Mouse (Mus musculus) liver, embryonic 13.5 days (tissue): ENCODE results near the gene Cct8l1. TPM values are rescaled to one million over a fixed set of nuclear protein-coding genes. Genes with fewer than 3 reads are reported as not detected.
A peak's percentile ranks its signal among the peaks of the same experiment; 100 is the strongest.

Experiments used
- ATAC-seq: fragments of 200-750 bp; cut with Nextera tagmentation; 2 replicates; pipeline ENCODE4 v1.8.0; 2017; ENCODE audit warnings: low read depth, mild to moderate bottlenecking, moderate number of reproducible peaks, moderate library complexity
- DNase-seq: peaks from one replicate; pipeline ENCODE4 v3.0.0; 2022
- H3K27ac ChIP-seq: fragments of 300-500 bp; sonication (generic); 2 replicates; pipeline ENCODE4 v1.5.1; 2015; ENCODE audit warnings: moderate library complexity, mild to moderate bottlenecking, inconsistent platforms
- H3K27me3 ChIP-seq: fragments of 300-500 bp; sonication (generic); 2 replicates; pipeline ENCODE4 v1.6.1; 2015; ENCODE audit warnings: mild to moderate bottlenecking, inconsistent platforms
- H3K36me3 ChIP-seq: fragments of 300-500 bp; sonication (generic); 2 replicates; pipeline ENCODE4 v1.6.1; 2015; ENCODE audit warnings: mild to moderate bottlenecking, inconsistent platforms
- H3K4me1 ChIP-seq: fragments of 300-500 bp; sonication (generic); replicated peaks from 2 replicates; pipeline ENCODE4 v1.6.1; 2015; ENCODE audit warnings: inconsistent platforms
- H3K4me2 ChIP-seq: fragments of 300-500 bp; sonication (generic); 2 replicates; pipeline ENCODE4 v1.6.1; 2015; ENCODE audit warnings: inconsistent platforms, mild to moderate bottlenecking, moderate library complexity
- H3K4me3 ChIP-seq: fragments of 300-500 bp; sonication (generic); replicated peaks from 2 replicates; pipeline ENCODE4 v1.5.1; 2015; ENCODE audit warnings: mild to moderate bottlenecking, inconsistent platforms
- H3K9ac ChIP-seq: fragments of 300-500 bp; sonication (generic); 2 replicates; pipeline ENCODE4 v1.6.1; 2015; ENCODE audit warnings: mild to moderate bottlenecking, inconsistent platforms
- H3K9me3 ChIP-seq: fragments of 300-500 bp; sonication (generic); replicated peaks from 2 replicates; pipeline ENCODE4 v1.6.1; 2016; ENCODE audit warnings: inconsistent platforms
- WGBS: fragments of 180-500 bp; shearing (Covaris S2); methylation state at CpG from one replicate; pipeline ENCODE4 v1.1.7; 2015; ENCODE audit not compliant: insufficient replicate concordance; 5-methylcytosine and 5-hydroxymethylcytosine counted together
- polyA plus RNA-seq: library from polyadenylated mRNA; unstranded; fragments of >200 nt; fragmentation: Nextera tagmentation; extraction: Ambion mirVana; gene quantifications from 2 replicates; pipeline ENCODE4 v1.2.1, GENCODE M21; 2015

The Cct8l1 gene
- not detected in 2 replicates for polyA plus RNA-seq

DNA sequence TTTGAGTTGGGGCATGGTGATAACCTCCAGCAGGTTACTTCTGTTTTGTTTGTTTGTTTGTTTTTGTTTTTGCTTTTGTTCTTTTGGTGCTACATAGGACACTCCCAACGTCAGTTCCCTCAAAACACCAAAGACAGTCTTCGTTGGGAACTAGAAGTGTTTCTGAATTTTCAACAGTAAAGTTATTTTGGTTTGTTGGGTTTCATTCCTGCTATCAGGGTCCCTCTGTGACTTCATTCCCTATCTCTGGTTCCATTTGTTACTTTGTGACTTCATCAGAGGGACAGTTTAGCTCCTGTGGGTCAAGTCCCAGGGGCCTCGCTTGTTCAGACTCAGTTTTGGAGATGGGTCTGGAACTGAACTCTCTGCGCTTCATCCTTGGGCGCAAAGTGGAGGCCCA lies at the start of gene Cct8l1:
TSS of gene Cct8l1 (plus strand) at position 301 of the 400 bp plus-strand sequence.
- WGBS: 73% methylated on average over 5 of the region's 5 CpGs
- Histone ChIP-seq H3K4me3 (no peak within 1 kb of the TSS), H3K4me2 (no peak within 1 kb of the TSS), H3K4me1 (no peaks in the 10 kb centered on the region), H3K36me3 (no peaks in the 10 kb centered on the region), H3K27ac (no peak within 1 kb of the TSS), H3K9ac (no peak within 1 kb of the TSS), H3K9me3 (no peaks in the 10 kb centered on the region), H3K27me3 (no peaks in the 10 kb centered on the region)
- no peak for DNase-seq
- no peak for ATAC-seq

DNA sequence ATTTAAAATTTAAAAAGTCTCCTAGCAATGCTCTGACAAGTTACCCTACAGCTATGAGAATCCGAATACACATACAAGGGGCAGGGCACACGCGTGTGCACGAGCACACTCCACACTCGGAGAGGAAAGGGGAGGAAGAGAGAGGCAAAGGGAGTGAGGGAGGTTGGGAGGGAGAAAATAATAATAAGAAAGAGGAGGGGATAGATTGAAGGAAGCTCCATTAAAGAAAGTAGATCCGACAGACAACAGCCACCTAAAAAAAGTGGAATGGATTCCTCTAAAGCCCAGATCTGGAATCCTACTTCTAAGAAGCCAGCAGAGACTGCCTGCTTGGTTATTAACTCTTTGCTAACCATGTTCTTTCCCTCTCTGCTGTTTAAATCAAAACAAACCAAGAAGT lies 43.8 kb upstream of the Cct8l1 start:
- Histone ChIP-seq H3K4me3 (peak overlapping the region; percentile 36; the same call in 1 of the 2 replicates), H3K4me2 (peak overlapping the region; percentile 30), H3K36me3 (no peaks in the 10 kb centered on the region), H3K4me1 (peaks cover 19% of the 10 kb centered on the region), H3K27ac (no peak overlapping the region), H3K27me3 (no peaks in the 10 kb centered on the region), H3K9me3 (no peaks in the 10 kb centered on the region), H3K9ac (peak overlapping the region; percentile 22; the same call in 1 of the 2 replicates)
- 16% methylated on average over 6 of the region's 6 CpGs for WGBS
- DNase-seq (no peak), ATAC-seq (no peak)

DNA sequence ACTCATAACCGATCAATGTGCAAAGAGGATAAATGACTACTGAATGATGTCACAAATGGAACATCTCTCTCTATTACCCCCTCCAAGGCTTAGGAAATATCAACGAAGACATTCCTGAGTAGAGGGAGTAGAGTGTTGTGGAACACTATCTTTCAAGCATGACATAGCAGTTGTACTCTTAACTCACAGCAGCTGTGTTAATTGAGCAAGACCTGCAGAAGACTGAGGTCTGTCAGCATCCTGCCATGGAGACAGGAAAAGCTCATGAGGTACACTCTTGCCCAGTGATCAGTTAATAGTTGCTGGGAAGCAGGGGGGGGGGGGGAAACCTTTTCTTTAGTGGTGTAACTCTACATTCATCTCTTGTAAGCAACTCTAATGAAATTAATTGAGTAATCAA lies 40.1 kb upstream of the Cct8l1 start:
- H3K4me3 ChIP-seq: no peak overlapping the region
- no peaks in the 10 kb centered on the region for H3K9me3 ChIP-seq
- H3K36me3 ChIP-seq: no peaks in the 10 kb centered on the region
- ATAC-seq (peak; percentile 50; the same call in 1 of the 2 replicates), DNase-seq (no peak)
- no peak overlapping the region for H3K9ac ChIP-seq
- 60% methylated on average over 2 of the region's 2 CpGs for WGBS
- no peak overlapping the region for H3K27ac ChIP-seq
- no peak overlapping the region for H3K4me2 ChIP-seq
- no peaks in the 10 kb centered on the region for H3K27me3 ChIP-seq
- peaks cover 33% of the 10 kb centered on the region for H3K4me1 ChIP-seq

DNA sequence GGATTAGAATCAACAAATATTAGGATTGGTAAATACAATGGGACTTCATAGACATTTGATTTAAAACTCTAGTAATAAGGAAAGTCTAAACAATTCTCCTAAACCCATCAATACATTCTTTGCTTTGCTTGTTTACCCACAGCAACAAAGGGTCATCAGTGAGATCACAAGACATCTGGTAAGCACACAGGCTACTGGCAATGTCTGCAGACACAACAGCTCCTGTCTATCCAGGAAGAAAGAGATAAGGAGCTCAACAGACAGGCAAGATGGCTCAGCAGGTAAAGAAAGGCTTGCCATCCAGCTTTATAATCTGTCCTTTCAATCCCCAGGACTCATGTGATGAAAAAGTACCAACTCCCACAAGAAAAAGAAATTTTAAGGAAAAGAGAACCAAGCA lies 37.0 kb upstream of the Cct8l1 start:
- no peak for DNase-seq
- H3K4me3 ChIP-seq: no peak overlapping the region
- H3K4me2 ChIP-seq: no peak overlapping the region
- H3K27me3 ChIP-seq: no peaks in the 10 kb centered on the region
- no peaks in the 10 kb centered on the region for H3K9me3 ChIP-seq
- H3K4me1 ChIP-seq: peaks cover 25% of the 10 kb centered on the region
- no peak overlapping the region for H3K9ac ChIP-seq
- no peak overlapping the region for H3K27ac ChIP-seq
- no peaks in the 10 kb centered on the region for H3K36me3 ChIP-seq
- ATAC-seq: no peak

DNA sequence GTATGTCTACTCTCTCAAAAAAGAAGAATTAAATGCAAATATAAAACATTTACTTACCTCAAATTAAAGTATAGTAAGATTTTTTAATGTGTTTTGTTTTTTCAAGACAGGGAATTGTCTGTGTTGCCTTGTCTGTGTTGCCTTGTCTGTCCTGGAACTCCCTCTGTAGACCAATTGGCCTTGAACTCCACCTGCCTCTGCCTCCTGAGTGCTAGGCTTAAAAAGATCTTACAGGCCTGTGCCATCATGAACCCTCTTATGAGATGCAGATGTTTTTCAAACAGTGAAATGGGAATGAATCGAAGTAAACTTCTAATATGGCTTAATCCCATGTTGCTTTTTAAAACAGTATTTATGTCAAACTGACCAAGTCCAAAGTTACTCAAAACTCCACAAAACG lies 19.2 kb upstream of the Cct8l1 start:
- Histone ChIP-seq H3K4me1 (peaks cover 49% of the 10 kb centered on the region), H3K4me2 (peak overlapping the region; percentile 98), H3K9ac (peak overlapping the region; percentile 99), H3K27me3 (no peaks in the 10 kb centered on the region), H3K27ac (no peak overlapping the region), H3K4me3 (peak overlapping the region; percentile 99), H3K36me3 (no peaks in the 10 kb centered on the region), H3K9me3 (no peaks in the 10 kb centered on the region)
- DNase-seq: no peak
- no peak for ATAC-seq
- 37% methylated on average over 2 of the region's 2 CpGs for WGBS

DNA sequence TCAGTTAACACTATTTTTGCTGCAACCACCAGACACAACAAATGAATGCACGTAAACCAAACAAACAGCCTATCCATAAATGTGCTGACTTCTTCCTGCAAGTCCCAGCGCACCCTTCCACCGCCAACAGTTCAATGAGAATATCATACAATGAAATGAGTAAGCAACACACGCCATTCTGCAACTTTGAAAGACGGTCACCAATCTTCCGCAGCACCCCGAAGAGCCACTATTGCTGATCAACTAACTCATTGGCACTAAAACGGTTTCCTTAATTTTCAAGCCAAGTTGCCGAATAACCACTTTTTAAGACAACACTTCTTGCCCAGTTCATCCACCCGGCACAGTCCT lies 18.5 kb upstream of the Cct8l1 start:
- H3K9me3 ChIP-seq: no peaks in the 10 kb centered on the region
- peak overlapping the region; percentile 99 for H3K4me3 ChIP-seq
- peak overlapping the region; percentile 98 for H3K4me2 ChIP-seq
- no peak for ATAC-seq
- H3K9ac ChIP-seq: peak overlapping the region; percentile 99
- no peaks in the 10 kb centered on the region for H3K36me3 ChIP-seq
- no peaks in the 10 kb centered on the region for H3K27me3 ChIP-seq
- peak overlapping the region; percentile 97 for H3K27ac ChIP-seq
- DNase-seq: peak; percentile 13
- peaks cover 42% of the 10 kb centered on the region for H3K4me1 ChIP-seq
- under 1% methylated on average over 10 of the region's 10 CpGs for WGBS

DNA sequence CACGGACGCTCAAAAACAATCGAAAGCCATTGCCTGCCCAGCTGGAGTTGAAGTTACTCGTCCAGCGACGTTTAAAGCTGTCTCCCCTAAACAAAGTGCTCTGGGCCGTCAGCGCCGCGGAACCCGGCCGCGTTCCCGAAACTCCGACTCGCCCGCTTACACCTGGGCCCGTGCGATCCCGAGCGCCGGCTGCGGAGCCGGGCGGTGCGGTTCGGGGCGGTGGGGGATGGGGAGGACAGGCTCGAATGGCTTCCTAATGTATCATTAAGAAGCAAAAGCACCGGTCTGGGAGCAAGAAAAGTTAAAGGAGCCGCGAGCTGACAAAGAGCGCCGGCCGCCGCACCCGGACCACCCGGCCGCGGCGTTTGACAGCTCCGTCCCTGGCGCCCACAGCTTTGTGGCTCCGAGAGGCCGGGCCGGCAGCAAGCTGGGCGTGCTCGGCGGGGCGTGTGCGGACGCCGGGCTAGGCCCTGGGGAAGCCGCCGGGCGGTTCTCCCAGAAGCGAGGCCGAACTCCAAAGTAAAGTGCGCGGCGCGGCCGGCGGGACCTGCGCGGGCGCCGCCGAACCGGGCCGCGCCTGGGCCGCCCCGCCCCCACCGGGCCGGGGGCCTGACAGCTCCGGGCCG lies 18.0 kb upstream of the Cct8l1 start:
- Histone ChIP-seq H3K27ac (peak overlapping the region; percentile 97), H3K9me3 (no peaks in the 10 kb centered on the region), H3K4me3 (peak overlapping the region; percentile 99), H3K36me3 (no peaks in the 10 kb centered on the region), H3K4me2 (peak overlapping the region; percentile 98), H3K4me1 (peaks cover 40% of the 10 kb centered on the region), H3K9ac (peak overlapping the region; percentile 99), H3K27me3 (no peaks in the 10 kb centered on the region)
- DNase-seq (peak; percentile 58), ATAC-seq (peak; percentile 62)
- WGBS: under 1% methylated on average over 77 of the region's 78 CpGs

DNA sequence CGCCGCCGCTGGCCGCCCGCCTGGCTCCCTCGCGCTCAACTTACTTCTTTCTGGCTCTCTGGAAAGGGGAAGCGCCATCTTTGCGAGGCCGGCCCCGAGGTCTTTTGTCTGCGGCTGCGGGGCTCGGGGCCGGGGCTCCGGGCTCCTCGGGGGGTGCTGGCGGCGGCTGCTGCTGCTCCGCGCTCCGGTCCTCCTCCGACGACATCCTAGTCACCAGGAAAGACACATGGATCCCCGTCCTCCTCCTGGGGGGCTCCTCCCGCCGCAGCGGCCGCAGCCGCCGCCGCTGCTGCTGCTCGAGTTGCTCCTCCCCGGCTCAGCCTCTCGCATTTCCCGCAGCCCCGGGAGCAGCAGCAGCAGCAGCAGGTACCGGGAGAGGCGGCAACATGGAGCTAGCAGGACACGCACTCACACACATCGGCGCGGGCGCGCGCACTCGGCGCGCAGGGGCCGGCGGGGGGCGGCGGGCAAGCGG lies 17.5 kb upstream of the Cct8l1 start, which contains the start of gene Kmt2c:
TSS of gene Kmt2c (minus strand) at position 438 of the 475 bp plus-strand sequence.
- ATAC-seq (peak; percentile 2), DNase-seq (peak; percentile 67)
- under 1% methylated on average over 38 of the region's 54 CpGs for WGBS
- Histone ChIP-seq H3K4me1 (peaks cover 34% of the 10 kb centered on the region), H3K9me3 (no peaks in the 10 kb centered on the region), H3K4me3 (peak within 1 kb of the TSS; percentile 99), H3K4me2 (peak within 1 kb of the TSS; percentile 98), H3K27me3 (no peaks in the 10 kb centered on the region), H3K9ac (peak within 1 kb of the TSS; percentile 99), H3K27ac (peak within 1 kb of the TSS; percentile 100), H3K36me3 (no peaks in the 10 kb centered on the region)

DNA sequence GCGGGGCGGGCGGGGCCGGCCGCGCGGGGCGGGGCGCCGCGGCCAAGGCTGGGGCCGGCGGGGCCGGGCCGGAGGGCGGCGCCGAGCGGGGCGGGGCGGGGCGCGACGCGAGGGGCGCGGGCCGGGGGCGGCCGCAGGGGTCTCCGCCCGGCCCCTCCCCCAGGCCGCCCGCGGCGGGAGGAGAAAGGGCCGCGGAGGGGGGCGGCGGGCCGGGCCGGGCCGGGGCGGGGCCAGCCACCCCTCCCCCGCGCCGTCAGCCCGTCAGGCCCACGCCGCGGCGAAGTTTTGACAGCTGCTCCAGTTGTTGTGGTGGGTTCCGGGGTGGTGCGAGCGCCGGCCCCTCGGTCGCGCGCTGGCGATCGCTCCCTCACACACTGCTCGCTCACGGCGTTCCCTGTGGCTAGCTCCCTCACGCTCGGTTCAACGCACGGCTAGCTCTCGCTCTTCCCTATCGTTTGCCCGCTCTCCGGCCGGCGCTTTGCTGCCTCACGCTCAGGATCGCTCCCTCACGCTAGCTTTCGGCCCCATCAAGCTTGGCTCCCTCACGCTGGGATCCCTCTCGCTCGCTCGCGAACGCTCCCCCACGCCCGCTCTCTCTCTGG lies 16.9 kb upstream of the Cct8l1 start:
- Histone ChIP-seq H3K27ac (peak overlapping the region; percentile 100), H3K27me3 (no peaks in the 10 kb centered on the region), H3K36me3 (no peaks in the 10 kb centered on the region), H3K9me3 (no peaks in the 10 kb centered on the region), H3K4me1 (peaks cover 32% of the 10 kb centered on the region), H3K4me3 (peak overlapping the region; percentile 99), H3K9ac (peak overlapping the region; percentile 90), H3K4me2 (peak overlapping the region; percentile 98)
- peak; percentile 73 for ATAC-seq
- WGBS: 1% methylated on average over 49 of the region's 87 CpGs
- peak; percentile 69 for DNase-seq

DNA sequence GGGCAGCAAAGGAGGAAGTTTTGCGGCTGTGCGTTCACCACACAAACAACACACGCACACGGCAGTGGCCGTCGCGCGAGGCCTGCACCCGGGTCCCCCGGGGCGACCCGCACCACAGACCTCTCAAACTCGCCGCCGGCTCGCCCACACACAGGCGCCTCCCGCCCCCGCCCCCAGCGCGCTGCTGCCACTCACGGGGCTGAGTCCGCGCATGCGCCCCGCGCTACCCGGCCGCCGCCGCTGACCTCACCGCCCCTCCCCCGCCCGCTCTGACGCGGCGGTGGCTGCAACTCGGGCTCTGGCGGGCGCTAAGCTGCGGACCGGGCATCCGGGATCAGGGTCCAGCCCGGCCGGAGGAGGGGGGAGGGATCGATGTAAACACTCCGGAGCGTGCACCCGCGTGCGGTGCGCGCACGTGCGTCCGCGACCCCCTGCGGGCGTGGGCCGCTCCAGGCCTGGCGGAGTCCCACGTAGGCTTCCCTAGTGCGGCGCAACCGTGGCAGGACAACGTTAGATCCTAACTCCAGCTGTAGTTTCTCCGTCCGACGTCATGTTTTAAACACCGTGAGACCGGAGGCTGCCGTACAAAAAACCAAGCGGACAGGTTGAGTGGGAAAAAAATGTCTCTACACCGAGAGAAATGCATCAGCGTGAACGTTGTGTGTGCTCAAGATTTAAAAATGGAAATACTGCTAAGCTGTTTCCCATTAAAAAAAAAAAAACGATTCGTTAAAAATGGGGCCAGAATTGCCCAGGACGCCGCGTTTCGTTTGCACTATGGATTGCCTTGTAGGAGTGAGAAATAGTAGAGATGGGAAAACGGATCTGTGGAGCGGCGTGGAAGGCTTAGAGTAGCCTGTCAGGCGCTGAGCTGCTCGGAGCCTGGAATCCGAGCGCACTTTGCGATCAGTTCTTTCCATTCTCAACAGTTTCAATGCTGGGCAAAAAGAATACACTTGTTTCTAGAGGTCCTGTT lies 16.2 kb upstream of the Cct8l1 start:
- no peaks in the 10 kb centered on the region for H3K27me3 ChIP-seq
- H3K4me2 ChIP-seq: peak overlapping the region; percentile 98
- peak overlapping the region; percentile 100 for H3K27ac ChIP-seq
- ATAC-seq (peak; percentile 75), DNase-seq (peak; percentile 93)
- H3K4me3 ChIP-seq: peak overlapping the region; percentile 99
- WGBS: under 1% methylated on average over 87 of the region's 90 CpGs
- peak overlapping the region; percentile 90 for H3K9ac ChIP-seq
- no peaks in the 10 kb centered on the region for H3K9me3 ChIP-seq
- no peaks in the 10 kb centered on the region for H3K36me3 ChIP-seq
- H3K4me1 ChIP-seq: peaks cover 26% of the 10 kb centered on the region

DNA sequence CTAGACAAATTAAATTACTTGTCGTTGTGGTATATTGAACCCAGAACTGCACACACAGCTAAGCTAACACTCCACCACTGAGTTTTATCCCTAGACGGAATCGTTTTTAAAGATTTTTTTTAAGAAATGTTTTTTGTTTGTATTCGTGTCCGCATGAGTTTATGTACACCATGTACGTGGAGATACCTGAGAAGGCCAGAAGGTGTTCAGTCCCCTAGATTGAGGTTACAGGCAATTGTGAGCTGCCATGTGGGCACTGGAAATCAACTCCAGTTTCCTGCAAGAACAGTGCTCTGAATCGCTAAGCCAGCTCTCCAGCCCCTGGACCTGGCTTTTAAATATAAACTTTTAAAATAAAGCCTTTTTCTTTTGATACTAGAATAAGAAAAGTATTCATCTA lies 15.2 kb upstream of the Cct8l1 start:
- ATAC-seq (no peak), DNase-seq (no peak)
- Histone ChIP-seq H3K4me2 (peak overlapping the region; percentile 98), H3K36me3 (no peaks in the 10 kb centered on the region), H3K9me3 (no peaks in the 10 kb centered on the region), H3K4me3 (peak overlapping the region; percentile 99), H3K27me3 (no peaks in the 10 kb centered on the region), H3K9ac (peak overlapping the region; percentile 90), H3K4me1 (peaks cover 21% of the 10 kb centered on the region), H3K27ac (no peak overlapping the region)
- WGBS: 70% methylated on average over 7 of the region's 7 CpGs
